Mouse (Mus musculus) ES-Bruce4 (cell line): ENCODE results near the gene Klhl12. TPM values are rescaled to one million over a fixed set of nuclear protein-coding genes. Genes with fewer than 3 reads are reported as not detected.

Experiments
- H3K27ac ChIP-seq: 2 replicates; pipeline ENCODE4 v1.5.1; 2012; ENCODE audit warnings: low read length, inconsistent platforms; ENCODE audit not compliant: insufficient read depth
- H3K27me3 ChIP-seq: 2 replicates; pipeline ENCODE4 v1.6.1; 2012; ENCODE audit warnings: mild to moderate bottlenecking, low read length, inconsistent platforms; ENCODE audit not compliant: control insufficient read depth, poor library complexity, insufficient read depth, severe bottlenecking
- H3K36me3 ChIP-seq: 2 replicates; pipeline ENCODE4 v1.6.1; 2012; ENCODE audit warnings: inconsistent platforms, mild to moderate bottlenecking, low read length, moderate library complexity; ENCODE audit not compliant: control insufficient read depth, poor library complexity, insufficient read depth, severe bottlenecking
- H3K4me1 ChIP-seq: one replicate; pipeline ENCODE4 v1.8.1; 2011; ENCODE audit warnings: low read length; ENCODE audit not compliant: control insufficient read depth, insufficient read depth
- H3K4me3 ChIP-seq: 2 replicates; pipeline ENCODE4 v1.5.1; 2011; ENCODE audit warnings: low read depth, mild to moderate bottlenecking, low read length
- H3K9ac ChIP-seq: 2 replicates; pipeline ENCODE4 v1.6.1; 2012; ENCODE audit warnings: low read depth, mild to moderate bottlenecking, inconsistent platforms; ENCODE audit not compliant: poor library complexity, severe bottlenecking
- H3K9me3 ChIP-seq: replicated peaks from 2 replicates; pipeline ENCODE4 v1.6.1; 2012; ENCODE audit warnings: mild to moderate bottlenecking, low read length, inconsistent platforms; ENCODE audit not compliant: control insufficient read depth, poor library complexity, insufficient read depth, severe bottlenecking
- CTCF ChIP-seq: IDR thresholded peaks from one replicate; pipeline ENCODE4 v1.8.1; 2011; ENCODE audit warnings: low read depth, low read length
- EP300 ChIP-seq: IDR thresholded peaks from 2 replicates; pipeline ENCODE4 v1.6.1; 2011; ENCODE audit warnings: low read depth, low read length; ENCODE audit not compliant: insufficient read depth
- POLR2A ChIP-seq: IDR thresholded peaks from one replicate; pipeline ENCODE4 v1.8.1; 2011; ENCODE audit warnings: low read length; ENCODE audit not compliant: insufficient read depth
- polyA plus RNA-seq: library from polyadenylated mRNA; stranded (reverse); fragments of >200 nt; gene quantifications from 2 replicates; pipeline ENCODE4 v1.2.4, GENCODE M21; 2011; ENCODE audit warnings: low read depth; ENCODE audit not compliant: missing spikeins, insufficient read depth, insufficient read length

Klhl12 gene
- polyA plus RNA-seq, 1 experiment = 46.5 TPM

DNA sequence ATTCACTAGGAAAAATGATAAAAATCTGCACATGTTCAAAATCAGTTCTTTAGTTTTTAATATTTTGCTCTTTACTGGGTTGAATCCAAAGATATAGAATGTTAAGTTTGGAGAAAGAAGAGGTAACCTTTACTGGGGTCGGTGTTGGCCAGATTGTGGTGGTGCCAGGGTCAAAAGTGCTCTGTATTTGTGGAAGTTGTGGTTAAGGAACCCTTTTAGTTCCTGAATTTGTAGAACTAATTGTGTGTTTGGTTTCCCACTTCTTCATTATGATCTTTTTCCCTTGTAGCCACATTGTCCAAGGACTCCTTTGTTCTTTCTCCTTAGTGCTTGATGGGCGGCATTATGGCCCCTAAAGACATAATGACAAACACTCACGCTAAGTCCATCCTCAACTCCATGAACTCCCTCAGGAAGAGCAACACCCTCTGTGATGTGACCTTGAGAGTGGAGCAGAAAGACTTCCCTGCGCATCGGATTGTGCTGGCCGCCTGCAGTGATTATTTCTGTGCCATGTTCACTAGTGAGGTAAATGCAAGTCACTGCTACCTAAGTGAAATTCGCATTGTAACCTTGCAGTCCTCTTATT, 2.9 kb downstream of the Klhl12 start:
- H3K36me3 ChIP-seq = peaks cover 11% of the 10 kb centered on the region
- TF ChIP-seq CTCF = no peak
- no peak for TF ChIP-seq POLR2A
- TF ChIP-seq EP300 = no peak

DNA sequence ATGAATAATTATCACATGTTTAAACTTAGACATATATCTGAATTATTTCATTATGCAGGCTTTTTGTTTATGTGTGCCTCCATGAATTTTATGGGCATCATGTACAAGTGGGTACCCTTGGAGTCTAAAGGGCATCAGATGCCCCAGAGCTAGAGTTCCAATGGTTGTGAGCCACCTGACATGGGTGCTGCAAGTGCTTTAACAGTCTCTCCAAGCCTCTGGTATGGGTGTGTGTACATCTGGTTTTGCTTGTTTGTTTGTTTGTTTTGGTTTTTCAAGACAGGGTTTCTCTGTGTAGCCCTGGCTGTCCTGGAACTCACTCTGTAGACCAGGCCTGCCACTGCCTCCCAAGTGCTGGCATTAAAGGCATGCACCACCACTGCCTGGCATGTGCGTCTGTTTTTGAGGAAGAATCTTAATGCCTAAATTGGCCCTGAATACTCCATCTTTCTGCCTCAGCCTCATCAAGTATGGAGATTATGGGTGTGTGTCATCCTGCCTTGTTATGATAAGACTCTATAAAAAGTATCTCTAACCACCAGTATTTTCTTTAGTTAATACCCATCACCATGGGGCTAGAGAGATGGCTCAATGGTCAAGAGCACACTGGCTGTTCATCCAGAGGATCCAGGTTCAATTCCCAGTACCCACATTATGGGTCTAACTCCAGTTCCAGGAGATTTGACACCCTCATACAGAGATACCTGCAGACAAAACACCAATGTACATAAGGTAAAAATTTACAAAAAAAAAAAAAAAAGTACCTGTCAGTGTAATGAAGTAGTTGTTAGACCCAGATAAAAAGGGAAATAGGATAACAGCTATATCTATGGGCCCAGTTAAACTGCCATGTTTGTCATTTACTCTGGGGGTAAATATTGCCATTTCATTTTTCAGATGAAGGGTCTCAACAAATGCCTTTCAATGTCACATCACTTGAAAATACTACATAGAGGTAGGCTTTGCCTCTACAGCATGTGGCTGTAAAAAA, 5.3 kb downstream of the Klhl12 start:
- Histone ChIP-seq H3K27me3 (no peaks in the 10 kb centered on the region), H3K27ac (no peak overlapping the region), H3K9me3 (no peaks in the 10 kb centered on the region), H3K4me1 (no peaks in the 10 kb centered on the region), H3K9ac (no peak overlapping the region), H3K36me3 (peaks cover 23% of the 10 kb centered on the region), H3K4me3 (no peak overlapping the region)
- TF ChIP-seq POLR2A (no peak), CTCF (no peak), EP300 (no peak)

More for the DNA sequence above, 2.9 kb downstream of the Klhl12 start:
- no peaks in the 10 kb centered on the region for H3K9me3 ChIP-seq
- H3K27ac ChIP-seq = no peak overlapping the region
- no peaks in the 10 kb centered on the region for H3K4me1 ChIP-seq
- no peaks in the 10 kb centered on the region for H3K27me3 ChIP-seq
- H3K9ac ChIP-seq = no peak overlapping the region
- H3K4me3 ChIP-seq = no peak overlapping the region

DNA sequence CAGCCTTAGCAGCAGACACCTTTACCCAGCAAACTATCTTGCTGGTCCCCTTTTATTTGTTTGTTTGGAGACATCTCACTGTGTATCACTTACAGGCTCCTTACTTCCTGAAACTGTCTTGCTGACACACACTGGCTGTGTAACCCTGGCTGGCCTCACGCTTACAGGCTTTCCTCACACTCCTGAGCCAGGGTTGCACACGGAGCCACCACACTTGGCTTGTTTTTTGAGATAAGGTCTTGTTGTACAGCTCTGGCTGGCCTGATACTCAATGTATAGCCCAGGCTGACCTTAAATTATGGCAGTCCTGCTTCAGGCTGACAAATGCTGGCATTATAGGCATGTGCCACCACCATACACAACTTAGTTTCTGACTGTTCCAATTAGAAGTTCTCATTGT, 29.3 kb downstream of the Klhl12 start:
- Histone ChIP-seq H3K4me1 (no peaks in the 10 kb centered on the region), H3K27me3 (no peaks in the 10 kb centered on the region)

DNA sequence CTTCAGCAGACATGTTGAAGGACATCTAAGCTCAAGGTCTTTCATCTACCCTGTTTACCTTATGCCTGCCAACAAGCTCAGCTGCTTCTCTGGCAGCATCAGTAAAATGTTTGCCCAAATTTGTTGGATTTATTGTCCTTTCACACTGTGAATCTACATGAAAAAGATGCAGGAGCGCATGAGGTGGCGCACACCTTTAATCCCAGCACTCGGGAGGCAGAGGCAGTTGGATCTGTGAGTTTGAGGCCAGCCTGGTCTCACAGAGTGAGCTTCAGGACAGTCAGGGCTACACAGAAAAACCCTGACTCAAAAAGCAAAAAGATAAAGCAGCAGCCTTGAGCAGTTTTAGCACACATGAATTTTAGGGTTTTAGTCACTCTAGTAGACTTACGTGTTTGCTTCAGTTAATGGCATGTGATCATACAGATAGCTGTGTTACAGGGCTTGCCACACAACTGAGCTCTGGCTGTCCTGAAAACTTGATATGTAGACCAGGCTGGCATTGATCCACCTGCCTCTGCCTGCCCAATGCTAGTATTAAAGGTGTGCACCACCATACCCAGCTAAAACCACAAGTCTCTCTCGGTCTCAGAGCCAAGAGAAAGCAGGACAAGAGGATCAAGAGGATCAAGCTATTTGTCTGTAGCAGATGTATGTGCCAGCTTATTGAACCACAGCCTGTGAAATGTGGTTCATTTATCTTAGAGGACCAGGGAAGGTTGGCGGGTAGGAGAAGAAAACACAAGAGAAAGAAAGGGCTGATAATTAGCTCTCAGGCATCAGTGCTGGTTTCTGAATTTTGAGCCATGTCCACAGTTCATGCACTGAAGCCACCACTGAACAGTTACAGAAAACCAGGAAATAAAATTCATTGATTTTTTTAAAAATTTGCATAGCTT, 35.8 kb downstream of the Klhl12 start:
- H3K4me3 ChIP-seq = no peak overlapping the region
- no peak for TF ChIP-seq CTCF
- no peak for TF ChIP-seq POLR2A
- TF ChIP-seq EP300 = no peak
- H3K27me3 ChIP-seq = no peaks in the 10 kb centered on the region

More for the DNA sequence above, 29.3 kb downstream of the Klhl12 start:
- no peak overlapping the region for H3K9ac ChIP-seq
- TF ChIP-seq EP300 = no peak
- TF ChIP-seq POLR2A = no peak
- no peak for TF ChIP-seq CTCF
- H3K36me3 ChIP-seq = peaks cover 28% of the 10 kb centered on the region
- H3K9me3 ChIP-seq = no peaks in the 10 kb centered on the region
- H3K4me3 ChIP-seq = no peak overlapping the region
- H3K27ac ChIP-seq = no peak overlapping the region

DNA sequence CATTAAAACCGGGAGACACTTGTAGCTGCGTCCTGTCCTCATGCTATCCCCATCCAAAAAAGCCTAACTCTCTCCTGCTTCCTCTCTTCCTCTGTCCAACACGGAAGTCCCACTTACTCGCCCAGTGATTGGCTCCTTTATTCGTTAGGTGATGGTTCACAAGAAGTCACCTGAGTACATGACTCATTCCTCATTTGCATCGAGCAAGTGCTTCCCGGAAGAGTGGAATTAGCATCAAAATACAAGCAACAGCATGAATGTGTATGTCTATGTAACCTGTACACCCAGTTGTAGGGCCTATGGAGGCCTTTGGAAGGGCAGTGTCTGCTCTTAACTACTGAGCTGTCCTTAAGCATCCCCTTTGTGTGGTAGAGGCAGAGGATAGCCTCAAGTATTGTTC, 36.9 kb downstream of the Klhl12 start:
- TF ChIP-seq EP300 (no peak), POLR2A (no peak), CTCF (no peak)
- Histone ChIP-seq H3K4me1 (peaks cover 1% of the 10 kb centered on the region), H3K9me3 (no peaks in the 10 kb centered on the region), H3K36me3 (peaks cover 21% of the 10 kb centered on the region), H3K9ac (0 out of 2 replicates have a peak overlapping the region, but pooled peaks have one; percentile 43), H3K4me3 (peak overlapping the region; percentile 63), H3K27me3 (no peaks in the 10 kb centered on the region), H3K27ac (peak overlapping the region; percentile 87)

More for the DNA sequence above, 35.8 kb downstream of the Klhl12 start:
- Histone ChIP-seq H3K9ac (no peak overlapping the region), H3K9me3 (no peaks in the 10 kb centered on the region), H3K27ac (0 out of 2 replicates have a peak overlapping the region, but pooled peaks have one; percentile 12), H3K36me3 (peaks cover 21% of the 10 kb centered on the region), H3K4me1 (peaks cover 1% of the 10 kb centered on the region)
